Mouse (Mus musculus) kidney, postnatal 25 days (tissue): ENCODE data around the gene Evi5.

Source experiments
- DNase-seq, 2 experiments: peaks; one replicate each; pipeline ENCODE4 v3.0.0; 2021; ENCODE audit warnings: mixed read lengths in 2 of 2

Gene Evi5

DNA sequence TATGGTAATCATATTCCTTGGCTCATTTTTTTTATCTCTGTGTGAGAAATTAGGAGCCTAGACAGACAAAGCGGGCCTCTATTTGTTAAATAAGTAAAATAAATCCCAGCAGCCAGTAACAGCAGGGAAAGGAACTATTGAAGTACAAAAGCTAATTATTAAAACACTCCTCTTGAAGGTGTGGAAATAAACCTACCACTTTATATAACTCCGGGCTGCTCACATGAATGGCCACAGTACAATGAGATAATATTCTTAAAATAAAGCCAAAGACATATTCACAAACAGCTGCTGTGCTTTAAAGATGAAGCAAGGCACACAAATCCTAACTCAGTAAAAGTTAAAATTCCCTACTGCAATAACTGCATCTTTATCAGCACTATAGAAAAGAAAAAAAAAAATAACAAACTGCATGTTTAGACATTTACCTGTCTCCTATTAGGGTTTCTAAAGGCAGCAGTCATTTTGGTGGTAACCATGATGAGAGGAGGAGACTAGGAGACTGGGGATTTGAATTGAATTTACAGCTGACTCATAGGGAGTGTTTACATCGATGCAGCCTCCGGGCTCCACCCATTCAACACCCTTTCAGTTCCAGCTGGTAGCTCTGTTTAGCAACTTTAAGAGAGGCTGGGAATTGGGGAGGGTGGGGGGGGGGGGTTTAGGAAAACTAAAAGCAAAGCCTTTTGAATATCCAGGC, at the start of gene Evi5:
TSS of gene Evi5 (minus strand) at position 547 of the 700 bp plus-strand sequence.
- DNase-seq: no peak

DNA sequence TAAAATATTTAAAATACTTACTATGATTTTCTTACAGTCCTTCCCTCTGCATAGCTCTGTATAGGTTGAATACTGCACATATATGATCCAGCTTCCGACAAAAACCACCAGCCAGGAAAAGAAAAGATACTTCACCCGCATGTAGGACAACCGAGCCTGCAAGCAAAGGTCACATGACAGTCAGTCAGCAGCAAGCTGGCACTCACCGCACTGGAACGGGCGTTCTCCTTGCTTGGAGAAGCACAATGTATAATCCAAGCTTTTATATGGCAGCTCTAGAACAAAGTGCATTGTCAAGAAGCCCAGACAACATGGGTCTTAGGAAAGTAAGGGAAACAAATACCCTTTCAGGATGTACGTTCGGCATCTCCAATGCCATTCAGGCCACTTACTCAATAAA, 49.7 kb upstream of the Evi5 start:
- peak; percentile 52 to 75 for DNase-seq

DNA sequence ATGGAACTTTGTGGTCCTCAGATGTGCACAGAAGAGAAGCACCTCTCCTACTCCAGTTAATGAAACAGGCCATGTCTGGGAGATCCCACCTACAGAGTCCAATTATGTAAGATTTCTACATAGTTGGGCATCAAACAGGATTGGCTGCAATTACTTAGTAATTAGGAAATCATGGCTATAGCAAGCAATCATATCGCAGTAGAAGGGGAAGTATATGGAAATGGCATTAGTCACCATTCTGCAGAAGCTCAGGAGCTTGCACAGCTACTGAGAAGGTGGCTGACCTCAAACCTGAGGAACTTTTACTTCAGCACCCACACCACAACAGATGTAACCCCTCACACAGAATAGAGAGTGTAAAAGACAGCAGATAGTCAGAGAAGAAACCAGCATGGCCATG, 47.9 kb upstream of the Evi5 start:
- no peak for DNase-seq

DNA sequence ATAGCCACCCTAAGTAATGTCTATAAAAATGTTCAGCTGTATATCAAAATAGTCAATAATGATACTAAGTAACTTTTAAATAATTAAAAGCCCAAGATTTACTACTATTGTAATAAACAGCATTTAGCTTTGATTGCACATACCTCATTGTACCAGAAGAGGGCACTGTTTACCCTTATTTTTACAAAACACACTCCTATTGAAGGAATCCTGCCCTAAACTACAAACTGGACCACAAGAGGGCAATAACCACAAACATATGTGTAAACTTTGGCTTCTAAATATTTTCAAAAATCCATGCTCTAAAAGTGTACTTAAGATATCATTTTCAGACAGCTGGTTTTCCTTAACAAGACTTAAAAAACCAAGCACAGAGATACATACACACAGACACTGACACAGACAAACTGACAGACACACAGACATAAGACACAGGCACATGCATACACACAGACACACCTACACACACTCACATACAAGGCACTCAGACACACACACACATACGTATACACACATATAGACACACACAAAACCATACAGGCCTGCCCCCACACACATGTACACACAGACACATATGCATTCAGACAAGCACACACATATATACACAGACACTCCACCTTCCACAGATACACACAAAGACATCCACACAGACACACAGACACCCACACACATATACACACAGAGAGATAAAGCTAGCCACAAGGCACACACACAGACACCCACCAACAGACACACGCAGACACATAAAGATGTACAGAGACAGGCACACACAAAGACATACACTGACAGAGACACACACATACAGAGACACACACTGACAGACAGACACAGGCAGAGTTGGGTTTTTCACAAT, 46.7 kb upstream of the Evi5 start:
- peak in 1 of 2 experiments; percentile 70 for DNase-seq

DNA sequence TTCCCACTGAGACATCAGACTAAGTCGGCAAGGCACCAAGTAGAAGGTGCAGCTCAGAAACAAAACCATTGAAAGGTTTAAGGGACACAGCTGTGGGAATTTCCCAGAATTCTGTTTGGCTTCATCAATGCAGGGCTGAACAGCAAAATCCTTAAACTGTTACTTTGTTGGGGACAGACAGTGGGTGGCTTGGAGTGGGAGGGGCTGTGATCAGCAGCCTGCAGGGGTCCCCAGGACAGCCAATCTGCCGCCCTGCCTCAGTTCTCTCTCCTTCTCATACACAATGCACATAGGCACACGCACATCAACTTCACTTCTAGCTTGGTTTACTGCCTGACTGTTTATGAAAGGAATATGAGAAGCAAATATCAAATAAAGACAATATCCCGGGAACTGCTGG, 40.4 kb upstream of the Evi5 start:
- DNase-seq: no peak

DNA sequence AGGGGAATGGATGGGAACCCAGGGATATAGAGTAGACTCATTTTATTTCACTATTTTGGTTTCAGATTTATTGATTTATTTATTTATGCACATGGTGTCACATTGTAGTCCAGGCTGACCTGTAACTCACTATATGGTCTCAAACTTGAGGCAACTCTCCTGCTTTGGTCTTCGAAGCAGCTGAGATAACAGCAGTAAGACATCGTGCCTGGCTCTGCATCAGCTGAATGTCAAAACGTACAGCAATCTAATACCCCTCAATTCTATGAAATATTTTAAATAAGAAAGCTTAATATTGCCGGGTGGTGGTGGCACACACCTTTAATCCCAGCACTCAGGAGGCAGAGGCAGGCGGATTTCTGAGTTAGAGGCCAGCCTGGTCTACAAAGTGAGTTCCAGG, 36.1 kb upstream of the Evi5 start:
- DNase-seq: no peak

DNA sequence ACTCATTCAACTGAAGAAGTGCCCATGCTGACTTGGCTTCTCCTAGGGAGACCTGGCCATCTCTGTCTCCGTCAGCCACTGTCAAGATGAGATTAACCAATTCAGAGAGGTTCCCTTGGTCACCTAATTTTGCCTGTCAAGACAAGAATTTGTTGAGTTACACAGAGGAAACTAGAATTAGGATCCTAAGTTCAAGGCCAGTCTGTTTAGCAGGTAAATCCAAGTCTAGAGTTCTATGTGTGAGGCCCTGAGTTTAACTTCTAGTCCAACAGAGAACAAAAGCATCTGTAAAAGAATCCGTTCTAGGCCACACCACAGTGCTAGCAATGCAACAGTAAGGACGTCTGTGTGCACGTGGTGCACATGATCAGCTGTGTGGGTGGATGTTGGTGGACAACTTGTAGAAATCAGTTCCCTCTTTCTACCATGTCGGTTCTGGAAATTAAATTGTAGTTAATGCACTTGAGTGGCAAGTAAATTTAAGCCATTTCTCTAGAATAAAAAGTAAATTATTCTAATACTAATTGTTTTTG, 35.2 kb upstream of the Evi5 start:
- DNase-seq: no peak

DNA sequence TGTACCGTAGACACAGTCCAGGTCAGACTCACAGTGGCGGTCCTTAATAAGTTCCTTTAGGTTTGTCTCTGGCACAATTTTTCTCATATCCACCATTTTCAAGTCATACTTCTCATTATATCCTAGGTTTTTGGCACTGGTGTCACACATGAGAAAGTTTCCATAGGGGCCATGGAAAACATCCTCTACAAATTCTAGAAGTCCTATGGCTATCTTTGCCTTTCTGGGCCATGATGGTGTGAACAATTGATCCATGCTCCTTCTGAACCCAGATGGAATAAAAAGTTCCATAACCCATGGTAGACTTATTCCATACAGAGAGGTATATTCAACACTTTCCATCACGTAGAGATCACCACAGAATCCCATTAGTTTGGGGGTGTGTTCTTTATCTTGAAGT, 34.8 kb upstream of the Evi5 start:
- DNase-seq: no peak

DNA sequence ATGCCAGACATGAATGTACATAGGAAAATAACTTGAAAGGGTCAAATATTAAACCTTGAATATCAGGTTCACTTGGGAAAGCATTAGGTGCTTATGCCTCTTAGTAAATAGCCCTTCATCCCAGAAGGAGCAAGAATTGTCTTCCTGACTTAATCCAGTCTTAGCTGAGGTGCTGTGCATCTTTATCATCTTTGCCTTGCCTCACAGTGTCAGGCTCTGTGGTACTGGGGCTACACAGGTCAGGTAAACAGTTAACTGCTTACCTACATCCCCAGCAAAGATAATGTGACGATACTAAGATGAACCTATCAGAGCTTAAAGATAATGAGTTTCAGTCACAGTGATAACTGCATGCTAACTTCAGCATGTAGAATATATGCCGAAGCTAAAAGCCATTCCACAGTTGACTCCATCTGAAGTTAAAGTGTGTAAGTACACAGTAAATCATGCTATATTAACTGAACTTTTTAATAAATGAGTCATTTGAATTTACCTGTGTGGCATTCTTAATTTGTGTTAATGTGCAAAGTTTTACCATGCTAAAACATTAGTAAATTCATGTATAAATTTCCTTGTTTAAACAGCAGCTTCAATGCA, 33.7 kb upstream of the Evi5 start:
- DNase-seq: no peak

DNA sequence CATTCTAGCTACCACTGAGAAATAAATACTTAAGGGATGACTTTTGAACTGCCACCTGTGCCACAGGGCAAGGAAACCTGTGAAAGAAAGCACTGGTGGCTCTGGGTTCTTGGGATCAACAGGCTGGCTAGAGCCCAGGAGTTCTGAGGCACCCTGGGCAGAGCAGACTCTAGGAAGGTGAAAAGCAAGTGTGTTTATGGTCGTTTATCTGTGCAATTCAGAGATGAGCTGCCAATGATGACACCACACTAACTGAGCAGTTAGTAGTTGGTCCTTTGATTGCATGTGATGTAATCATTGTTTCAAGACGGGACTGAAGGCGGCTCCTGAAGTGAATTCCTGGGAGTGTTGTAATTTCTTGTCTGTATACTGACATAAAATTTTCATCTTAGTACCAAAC, 29.4 kb upstream of the Evi5 start:
- DNase-seq: no peak

DNA sequence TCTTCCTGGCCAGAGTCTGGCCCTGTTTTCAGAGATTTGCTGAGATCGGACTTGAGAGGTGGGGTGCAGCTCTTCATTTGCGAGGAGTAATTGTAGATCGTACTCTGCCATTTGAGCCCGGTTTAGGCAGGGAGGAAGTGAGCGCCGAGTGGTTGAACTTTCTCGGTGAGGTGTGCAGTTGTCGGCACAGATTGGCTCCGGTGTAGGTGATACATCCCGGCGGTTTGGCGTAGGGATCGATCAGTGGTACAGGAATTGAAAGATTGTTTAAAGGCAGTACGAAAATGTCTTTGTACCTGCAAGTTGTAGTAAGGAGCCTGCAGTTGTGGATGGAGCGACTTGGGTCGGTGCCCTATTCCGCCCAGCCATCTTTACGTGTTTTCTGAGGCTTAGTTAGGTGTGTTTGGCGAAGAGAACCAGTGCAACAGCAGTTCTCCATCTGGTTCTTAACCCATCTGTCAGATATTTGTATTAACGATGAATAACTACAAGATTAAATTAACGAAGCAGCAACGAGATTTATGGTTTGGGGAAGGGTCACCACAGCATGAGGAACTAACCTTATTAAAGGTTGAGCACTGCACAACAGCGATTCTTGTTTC, 26.2 kb upstream of the Evi5 start:
- no peak for DNase-seq

DNA sequence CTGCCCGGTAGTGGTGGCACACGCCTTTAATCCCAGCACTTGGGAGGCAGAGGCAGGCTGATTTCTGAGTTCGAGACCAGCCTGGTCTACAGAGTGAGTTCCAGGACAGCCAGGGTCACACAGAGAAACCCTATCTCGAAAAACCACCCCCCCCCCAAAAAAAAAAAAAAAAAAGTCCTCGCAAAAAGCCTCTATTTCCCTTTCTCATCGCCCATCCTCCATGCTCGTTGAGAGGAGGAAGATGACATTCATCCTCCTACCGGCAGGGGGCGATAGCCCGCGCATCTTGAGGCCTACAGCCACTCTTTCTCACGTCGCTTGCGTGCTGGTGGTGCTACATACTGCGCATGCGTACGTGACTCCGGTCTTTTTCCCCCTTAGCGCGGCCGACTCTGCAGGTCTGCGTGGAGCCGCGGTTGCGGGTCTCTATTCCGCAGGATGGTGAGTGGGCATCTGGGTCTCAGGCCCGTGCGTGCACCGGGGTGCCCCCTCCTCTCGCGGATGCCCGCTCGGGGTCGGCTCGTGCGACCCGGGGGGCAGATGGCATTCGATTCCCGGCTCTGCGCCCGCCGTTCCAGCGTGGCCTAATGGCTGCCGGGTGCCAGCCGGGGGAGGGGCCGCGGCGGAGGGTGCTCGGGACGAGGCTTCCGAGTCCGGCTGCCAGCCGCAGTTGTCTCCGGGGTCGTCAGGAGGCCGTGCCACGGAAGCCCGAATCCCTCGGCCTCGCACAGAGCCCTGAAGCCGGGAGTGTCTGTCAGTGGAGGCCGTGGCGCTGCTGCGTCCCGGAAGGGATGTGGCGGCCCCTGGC, 25.5 kb upstream of the Evi5 start, which contains the start of gene Rpl5:
TSS of gene Rpl5 (plus strand) at position 297 of the 808 bp plus-strand sequence.
- peak; percentile 97 to 98 for DNase-seq

DNA sequence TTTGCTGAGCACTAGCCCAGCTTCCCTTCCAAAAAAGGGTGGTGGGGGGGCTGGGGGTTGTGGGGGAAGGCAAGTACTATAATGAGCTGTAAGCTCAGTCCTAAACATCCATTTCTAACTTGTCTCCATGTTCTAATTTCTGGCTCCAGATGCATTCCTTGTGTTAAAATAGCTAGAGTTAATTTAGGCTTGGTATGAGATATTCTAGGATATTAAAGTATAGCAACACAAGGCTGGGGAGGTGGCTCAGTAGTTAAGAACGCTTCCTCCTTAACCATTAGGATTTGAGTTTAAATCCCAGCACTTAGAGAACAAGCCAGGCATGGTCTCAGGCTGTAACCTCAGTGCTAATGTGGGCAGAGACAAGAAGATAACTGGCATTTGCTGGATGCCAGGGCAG, 21.4 kb upstream of the Evi5 start:
- DNase-seq: no peak

DNA sequence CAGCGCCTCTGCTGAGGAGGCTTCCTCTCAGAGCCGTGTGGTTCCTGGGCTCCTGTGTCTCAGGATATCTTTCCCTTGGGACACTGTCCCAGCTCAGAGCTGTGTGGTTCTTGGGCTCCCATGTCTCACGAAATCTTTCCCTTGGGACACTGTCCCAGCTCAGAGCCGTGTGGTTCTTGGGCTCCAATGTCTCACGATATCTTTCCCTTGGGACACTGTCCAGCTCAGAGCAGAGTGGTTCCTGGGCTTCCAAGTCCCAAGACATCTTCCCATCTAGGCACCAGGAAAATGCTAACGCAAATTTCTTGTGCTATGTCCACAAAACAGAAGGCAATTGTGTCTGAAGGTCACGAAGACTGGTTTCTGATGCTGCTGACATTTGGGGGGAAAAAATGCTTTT, 19.8 kb upstream of the Evi5 start:
- DNase-seq: no peak

DNA sequence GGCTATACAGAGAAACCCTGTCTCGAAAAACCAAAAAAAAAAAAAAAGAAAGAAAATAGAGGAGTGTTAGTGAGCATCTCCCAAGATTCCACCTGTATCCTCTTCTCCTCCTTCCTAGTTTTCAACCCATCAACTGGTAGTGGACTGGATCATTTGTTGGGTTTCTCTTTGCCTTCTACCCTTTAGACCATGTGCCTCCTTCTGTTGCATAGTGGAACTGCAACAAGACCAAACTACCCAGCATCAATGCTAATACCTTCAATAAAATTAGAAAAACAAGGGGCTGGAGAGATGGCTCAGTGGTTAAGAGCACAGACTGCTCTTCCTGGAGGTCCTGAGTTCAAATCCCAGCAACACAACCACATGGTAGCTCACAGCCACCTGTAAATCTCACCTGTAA, 16.6 kb upstream of the Evi5 start:
- peak in 1 of 2 experiments; percentile 60 for DNase-seq

DNA sequence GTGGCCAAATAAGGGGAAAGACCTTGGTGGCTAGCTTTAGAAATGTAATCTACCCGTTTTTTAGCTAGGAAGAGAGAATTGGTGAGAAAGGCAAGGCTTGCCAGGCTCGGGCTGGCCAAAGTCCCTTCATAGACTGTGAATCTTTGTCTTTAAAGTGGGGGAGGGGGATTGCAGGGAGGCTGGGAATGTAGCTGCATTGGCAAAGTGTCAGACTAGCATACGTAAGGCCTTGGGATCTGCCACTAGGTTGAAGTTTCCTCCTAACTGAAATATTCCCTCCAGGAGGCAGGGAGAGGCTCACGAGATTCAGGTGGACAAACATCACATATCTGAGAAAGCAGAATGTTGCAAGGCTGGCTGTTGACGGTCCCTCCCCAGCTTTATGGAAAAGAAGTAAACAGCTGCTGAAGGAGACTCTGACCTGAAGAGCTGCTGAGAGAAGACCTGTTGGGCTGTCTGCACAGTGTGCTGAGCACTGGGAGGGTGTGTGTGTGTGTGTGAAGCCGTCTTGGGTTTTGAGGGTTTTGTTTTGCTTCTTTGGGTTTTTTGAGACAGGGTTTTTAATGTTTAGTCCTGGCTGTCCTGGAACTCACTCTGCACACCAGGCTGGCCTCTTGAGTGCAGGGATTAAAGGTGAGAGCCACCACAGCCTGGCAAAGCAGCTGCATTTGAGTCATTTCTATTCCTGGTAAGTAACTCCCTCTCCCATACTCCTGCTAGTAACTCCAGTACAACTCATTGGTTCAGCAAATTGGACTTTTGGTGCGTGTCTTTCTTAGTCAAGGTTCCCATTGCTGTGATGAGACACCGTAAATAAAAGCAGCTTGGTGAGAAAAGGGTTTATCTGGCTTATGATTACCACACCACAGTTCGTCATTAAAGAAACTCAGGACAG, 15.3 kb upstream of the Evi5 start:
- DNase-seq: peak; percentile 78 to 87

DNA sequence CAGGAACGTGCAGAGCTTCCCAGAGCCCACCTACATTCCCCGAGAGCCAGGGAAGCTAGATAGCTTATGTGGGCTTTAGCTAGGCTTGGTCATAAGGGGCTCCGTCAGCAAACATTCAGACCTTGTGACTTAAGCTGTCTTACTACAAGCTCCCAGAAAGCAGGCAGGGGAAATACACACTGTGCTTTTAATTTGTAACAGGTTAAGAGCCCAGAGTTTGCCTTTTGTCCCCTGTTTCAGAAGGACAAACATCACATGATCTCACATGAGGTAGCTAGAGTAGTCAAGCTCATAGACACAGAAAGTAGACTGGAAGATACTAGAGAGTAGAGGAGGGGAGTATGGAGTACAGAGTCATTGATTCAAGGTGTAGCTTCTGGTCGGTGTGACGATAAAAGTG, 5.8 kb upstream of the Evi5 start:
- peak; percentile 67 to 81 for DNase-seq

DNA sequence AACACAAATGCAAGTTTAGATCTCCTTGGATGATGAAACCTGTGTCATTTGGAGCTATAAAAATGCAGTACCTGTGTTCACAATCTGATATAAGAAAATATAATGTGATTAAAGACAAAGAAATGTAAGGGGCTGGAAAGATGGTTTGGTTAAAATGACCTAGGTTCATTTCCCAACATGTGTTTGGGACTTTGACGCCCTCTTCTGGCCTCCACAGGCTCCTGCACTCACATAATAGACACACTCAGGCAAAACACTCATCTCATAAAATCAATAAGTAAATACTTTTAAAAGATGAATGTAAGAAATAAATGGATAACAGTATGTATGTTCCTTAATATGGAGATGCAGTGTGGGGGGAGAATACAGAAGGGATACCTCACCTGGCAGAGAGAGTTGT, 2.1 kb upstream of the Evi5 start:
- no peak for DNase-seq

DNA sequence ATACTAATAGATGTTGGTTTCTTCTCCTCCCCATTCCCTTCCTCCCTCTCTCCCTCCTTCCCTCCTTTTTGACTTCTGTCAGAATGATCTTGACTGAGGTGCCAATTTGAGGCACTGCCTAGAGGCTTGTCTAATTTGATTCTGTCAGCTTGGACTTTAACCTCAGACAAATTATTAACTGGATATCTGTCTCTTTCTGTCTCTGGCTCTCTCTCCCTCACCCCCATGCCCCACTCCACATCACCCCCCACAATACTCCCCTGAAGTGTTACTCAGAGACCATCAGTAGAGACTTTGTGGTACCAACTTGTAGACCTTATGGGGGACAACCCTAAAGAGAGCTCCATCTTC, 329 bp upstream of the Evi5 start:
- DNase-seq: peak; percentile 19 to 59

DNA sequence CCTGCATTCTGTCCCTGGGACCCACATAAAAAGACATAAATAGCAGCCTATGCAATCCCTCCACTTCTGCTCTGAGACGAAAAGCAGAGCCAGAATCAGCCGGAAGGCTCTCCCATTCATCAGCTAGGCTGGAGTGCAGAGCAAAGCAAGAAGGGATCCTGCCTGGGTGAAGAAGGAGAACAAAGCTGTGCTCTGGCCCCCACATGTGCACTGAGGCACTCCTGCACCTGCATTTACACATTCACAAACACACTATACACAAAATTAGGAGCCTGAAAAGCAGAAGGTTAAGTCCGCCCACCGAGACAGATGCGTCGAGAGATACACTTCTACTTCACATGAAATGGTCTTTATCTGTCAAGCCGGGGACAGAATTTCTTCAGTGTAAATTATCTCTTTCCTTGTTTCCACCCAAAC, 1.0 kb downstream of the Evi5 start:
- DNase-seq: no peak

DNA sequence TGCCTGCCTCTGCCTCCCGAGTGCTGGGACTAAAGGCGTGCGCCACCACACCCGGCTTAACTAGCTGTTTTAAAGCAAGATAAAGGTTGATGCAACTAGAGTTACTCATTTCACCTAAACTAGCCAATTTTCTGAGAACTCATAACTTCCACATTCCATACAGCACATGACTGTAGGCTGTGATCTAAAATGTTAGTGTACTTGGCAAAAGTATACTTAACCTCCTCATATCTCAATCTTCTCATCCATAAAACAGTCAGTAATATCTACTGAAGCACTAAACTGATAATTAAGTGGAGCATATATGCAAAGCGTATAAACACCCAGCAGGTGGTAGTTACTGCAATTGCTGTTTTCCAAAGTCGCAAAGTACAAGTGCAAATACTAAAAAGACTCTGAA, 1.6 kb downstream of the Evi5 start:
- DNase-seq: no peak
